Mouse (Mus musculus): ENCODE results near the gene Cmtm5. TPM values are rescaled to one million over a fixed set of nuclear protein-coding genes. Genes with fewer than 3 reads are reported as not detected.

Gene Cmtm5
- polyA plus RNA-seq, 1 experiment, result not detected

DNA sequence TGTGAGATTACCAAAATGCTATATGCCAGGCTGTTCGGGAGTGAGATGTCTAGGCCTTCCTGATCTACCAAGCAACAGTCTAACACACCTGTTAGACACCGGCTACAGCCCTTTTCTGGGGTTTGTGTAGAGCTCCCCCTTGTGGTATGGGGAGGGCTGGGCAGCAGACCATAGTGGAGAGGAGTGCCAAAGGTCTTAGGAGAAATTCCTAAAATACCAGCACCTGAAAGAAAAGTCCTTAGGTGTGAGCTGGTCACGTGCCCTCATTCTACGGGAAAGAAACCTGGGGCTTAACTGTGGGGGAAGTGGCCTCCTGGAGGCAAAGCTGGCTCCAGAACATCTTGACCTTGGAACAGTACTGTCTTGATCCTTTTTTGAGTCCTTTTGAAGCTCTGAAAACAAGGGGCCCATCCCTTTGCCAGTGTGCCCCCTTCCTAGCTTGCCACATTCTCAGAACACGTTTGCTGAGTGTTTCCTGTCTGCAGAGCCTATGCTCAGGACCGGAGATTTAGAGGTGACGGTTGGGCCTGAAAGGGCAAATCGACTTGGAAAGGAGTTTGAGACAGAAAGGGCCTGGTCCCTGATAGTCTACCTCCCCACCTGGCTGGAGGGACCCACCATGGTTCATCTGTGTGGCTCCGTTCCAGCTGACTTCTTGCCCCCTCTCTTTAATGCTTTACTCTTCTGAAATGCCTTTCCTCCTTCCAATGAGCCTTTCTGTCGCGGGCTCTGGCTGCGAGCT lies 3.5 kb downstream of the Cmtm5 start:
- TF ChIP-seq POLR2AphosphoS2 (IDR thresholded peaks at IDR 0.05; ENCODE audit: insufficient read length, low read depth) (no peak), MYOG (IDR thresholded peaks at IDR 0.05; ENCODE audit: control insufficient read depth in 1 of 3, insufficient read depth in 1 of 3, insufficient read length in 2 of 3, low read depth in 2 of 3) (no peak), REST (IDR thresholded peaks at IDR 0.05; ENCODE audit: insufficient read depth, insufficient read length) (no peak), MYOD1 (IDR thresholded peaks at IDR 0.05; ENCODE audit: control insufficient read depth in 1 of 3, insufficient read length in 2 of 3, low read depth in 2 of 3) (no peak), POLR2A (IDR thresholded peaks at IDR 0.05; ENCODE audit: insufficient read length, low read depth) (no peak), E2F4 (IDR thresholded peaks at IDR 0.05; ENCODE audit: insufficient read depth) (no peak), TCF3 (IDR thresholded peaks at IDR 0.05; ENCODE audit: insufficient read length, low read depth) (no peak), MAX (IDR thresholded peaks at IDR 0.05; ENCODE audit: low read depth) (no peak)
- no peak overlapping the region for H3ac ChIP-seq (ENCODE audit: control insufficient read depth, insufficient read length)
- H3K4me2 ChIP-seq (ENCODE audit: low read depth), result no peak overlapping the region
- H3K79me2 ChIP-seq (ENCODE audit: control insufficient read depth, insufficient read depth), result no peaks in the 10 kb centered on the region
- H3K27me3 ChIP-seq (ENCODE audit: control insufficient read depth, insufficient read depth, insufficient read length), result peaks cover 22% of the 10 kb centered on the region
- no peak overlapping the region for H3K4me3 ChIP-seq
- no peaks in the 10 kb centered on the region for H3K36me3 ChIP-seq (ENCODE audit: control insufficient read depth, insufficient read depth)

DNA sequence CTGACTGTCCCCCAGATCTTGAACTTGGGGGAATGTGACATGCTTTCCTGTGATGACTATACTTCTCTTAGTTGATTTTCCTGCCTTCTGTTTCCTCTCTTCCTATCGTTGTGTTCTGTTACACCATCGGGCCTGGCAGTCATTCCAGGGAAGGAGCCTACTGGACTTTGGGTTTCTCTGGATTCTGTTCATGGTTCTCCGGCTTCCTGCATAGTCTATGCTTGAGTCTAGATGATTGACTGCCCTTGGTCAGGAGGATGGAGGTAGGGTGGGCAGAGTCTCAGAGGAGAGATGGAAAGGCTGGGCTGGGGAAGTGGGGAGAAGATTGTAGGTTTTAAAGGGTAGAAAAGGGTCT lies 4.1 kb downstream of the Cmtm5 start:
- Histone ChIP-seq H3K36me3 (ENCODE audit: control insufficient read depth, insufficient read depth) (no peaks in the 10 kb centered on the region), H3K4me3 (no peak overlapping the region), H3ac (ENCODE audit: control insufficient read depth, insufficient read length) (no peak overlapping the region), H3K27me3 (ENCODE audit: control insufficient read depth, insufficient read depth, insufficient read length) (peaks cover 17% of the 10 kb centered on the region), H3K79me2 (ENCODE audit: control insufficient read depth, insufficient read depth) (no peaks in the 10 kb centered on the region), H3K4me2 (ENCODE audit: low read depth) (no peak overlapping the region)
- TF ChIP-seq MAX (IDR thresholded peaks at IDR 0.05; ENCODE audit: low read depth), result no peak
- no peak for TF ChIP-seq TCF3 (IDR thresholded peaks at IDR 0.05; ENCODE audit: insufficient read length, low read depth)
- TF ChIP-seq SRF (IDR thresholded peaks at IDR 0.05; ENCODE audit: control insufficient read depth, insufficient read length, low read depth), result no peak
- no peak for TF ChIP-seq TCF12 (IDR thresholded peaks at IDR 0.05; ENCODE audit: insufficient read depth, poor library complexity, severe bottlenecking)
- TF ChIP-seq E2F4 (IDR thresholded peaks at IDR 0.05; ENCODE audit: insufficient read depth), result no peak
- TF ChIP-seq MYOD1 (IDR thresholded peaks at IDR 0.05; ENCODE audit: control insufficient read depth in 1 of 3, insufficient read length in 2 of 3, low read depth in 2 of 3), result no peak
- TF ChIP-seq USF1 (IDR thresholded peaks at IDR 0.05; ENCODE audit: low read depth), result no peak
- no peak for TF ChIP-seq CEBPB (IDR thresholded peaks at IDR 0.05; ENCODE audit: insufficient read depth, poor library complexity, severe bottlenecking)

DNA sequence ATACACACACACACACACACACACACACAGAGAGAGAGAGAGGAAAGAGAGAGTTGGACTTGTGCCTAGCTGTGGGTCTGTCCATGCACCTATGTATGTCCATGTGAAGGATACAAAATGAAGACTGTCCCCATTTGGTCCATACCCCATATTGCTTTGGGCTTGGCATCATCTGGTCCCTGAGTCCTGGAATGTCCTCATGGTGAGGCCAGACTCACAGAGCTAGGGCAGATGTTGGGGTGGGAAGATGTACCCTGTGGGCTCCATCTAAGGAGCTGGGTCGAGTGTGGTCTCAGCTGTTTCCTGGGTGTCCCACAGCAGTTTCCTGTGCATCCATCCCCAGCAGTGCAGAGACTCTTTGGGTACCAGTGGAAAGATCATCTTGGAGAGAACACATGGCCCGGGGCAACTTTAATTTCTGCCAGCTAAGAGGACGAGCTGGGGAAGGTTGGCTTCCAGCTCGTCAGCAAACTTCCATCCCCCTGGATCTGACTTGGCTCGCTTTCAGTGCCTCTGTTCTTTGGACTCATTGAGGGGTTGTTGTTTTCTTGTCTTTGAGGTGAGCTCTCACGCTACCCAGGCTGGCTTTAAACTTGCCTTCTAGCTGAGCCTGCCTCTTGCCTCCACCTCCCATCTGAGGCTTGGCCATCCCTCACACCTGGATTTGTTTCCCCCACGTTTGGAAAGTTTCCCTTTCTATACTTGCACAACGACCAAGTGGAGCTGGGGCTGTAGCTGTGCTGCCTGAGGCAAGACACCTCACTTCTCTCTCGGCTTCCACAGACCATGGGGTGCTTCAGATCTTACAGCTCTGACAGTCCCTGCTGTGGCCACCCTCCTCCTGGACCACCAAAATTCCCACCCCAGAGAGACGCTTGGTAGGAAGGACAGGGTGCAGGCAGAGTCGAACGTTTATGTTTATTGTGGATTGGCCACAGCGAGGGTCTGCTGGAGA lies 5.2 kb downstream of the Cmtm5 start:
- Histone ChIP-seq H3K79me2 (ENCODE audit: control insufficient read depth, insufficient read depth) (no peaks in the 10 kb centered on the region), H3K4me3 (no peak overlapping the region), H3K4me2 (ENCODE audit: low read depth) (no peak overlapping the region), H3ac (ENCODE audit: control insufficient read depth, insufficient read length) (no peak overlapping the region), H3K27me3 (ENCODE audit: control insufficient read depth, insufficient read depth, insufficient read length) (peaks cover 11% of the 10 kb centered on the region), H3K36me3 (ENCODE audit: control insufficient read depth, insufficient read depth) (no peaks in the 10 kb centered on the region)
- TF ChIP-seq TCF3 (IDR thresholded peaks at IDR 0.05; ENCODE audit: insufficient read length, low read depth) (no peak), E2F4 (IDR thresholded peaks at IDR 0.05; ENCODE audit: insufficient read depth) (no peak), POLR2AphosphoS2 (IDR thresholded peaks at IDR 0.05; ENCODE audit: insufficient read length, low read depth) (no peak), SRF (IDR thresholded peaks at IDR 0.05; ENCODE audit: control insufficient read depth, insufficient read length, low read depth) (no peak), REST (IDR thresholded peaks at IDR 0.05; ENCODE audit: insufficient read depth, insufficient read length) (no peak), TCF12 (IDR thresholded peaks at IDR 0.05; ENCODE audit: insufficient read depth, poor library complexity, severe bottlenecking) (no peak), CEBPB (IDR thresholded peaks at IDR 0.05; ENCODE audit: insufficient read depth, poor library complexity, severe bottlenecking) (no peak)

DNA sequence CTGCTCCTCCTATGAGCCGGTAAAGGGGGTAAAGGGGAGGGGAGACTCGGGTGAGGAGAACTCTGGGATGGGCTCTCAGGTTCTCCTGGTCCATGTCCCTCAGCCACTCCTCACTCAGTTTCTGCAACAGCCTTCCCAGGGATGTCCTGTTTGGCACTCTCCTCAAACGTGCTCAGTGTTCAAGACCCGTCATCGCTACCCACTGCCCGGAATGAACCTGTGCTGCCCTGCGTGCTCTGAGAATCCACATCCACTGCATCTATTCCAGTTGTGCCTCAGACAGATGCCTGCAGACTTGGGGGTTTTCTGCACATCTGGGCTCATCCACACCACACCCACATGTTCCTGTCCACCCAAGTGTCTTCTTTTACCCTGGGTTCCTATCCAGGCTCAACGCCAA lies 6.4 kb downstream of the Cmtm5 start:
- Histone ChIP-seq H3K4me2 (ENCODE audit: low read depth) (no peak overlapping the region), H3ac (ENCODE audit: control insufficient read depth, insufficient read length) (no peak overlapping the region), H3K27me3 (ENCODE audit: control insufficient read depth, insufficient read depth, insufficient read length) (peaks cover 8% of the 10 kb centered on the region), H3K4me3 (no peak overlapping the region), H3K36me3 (ENCODE audit: control insufficient read depth, insufficient read depth) (no peaks in the 10 kb centered on the region), H3K79me2 (ENCODE audit: control insufficient read depth, insufficient read depth) (no peaks in the 10 kb centered on the region)
- TF ChIP-seq POLR2A (IDR thresholded peaks at IDR 0.05; ENCODE audit: insufficient read length, low read depth), result no peak

DNA sequence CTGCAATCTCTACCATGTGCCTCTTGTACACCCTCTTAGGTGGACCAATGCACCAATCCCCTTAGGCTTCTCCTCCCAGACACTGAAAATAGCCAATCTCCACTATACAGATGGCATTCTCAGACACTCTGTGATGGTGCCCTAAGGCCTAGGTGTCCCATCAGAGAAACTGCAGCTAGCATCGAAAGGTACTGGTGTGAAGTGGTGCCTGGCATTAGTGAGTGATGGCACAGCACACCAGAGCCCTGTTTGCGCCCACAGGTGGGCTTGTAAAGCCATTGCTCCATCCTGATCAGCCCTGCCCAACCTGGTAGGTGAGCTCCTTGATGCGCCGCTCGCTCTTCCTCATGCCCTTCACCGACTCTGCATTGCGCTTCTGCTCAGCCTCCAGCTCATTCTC lies 7.9 kb downstream of the Cmtm5 start:
- H3K4me2 ChIP-seq (ENCODE audit: low read depth), result no peak overlapping the region
- no peaks in the 10 kb centered on the region for H3K79me2 ChIP-seq (ENCODE audit: control insufficient read depth, insufficient read depth)
- H3K36me3 ChIP-seq (ENCODE audit: control insufficient read depth, insufficient read depth), result no peaks in the 10 kb centered on the region
- H3K27me3 ChIP-seq (ENCODE audit: control insufficient read depth, insufficient read depth, insufficient read length), result peaks cover 4% of the 10 kb centered on the region
- TF ChIP-seq MAX (IDR thresholded peaks at IDR 0.05; ENCODE audit: low read depth) (no peak), SRF (IDR thresholded peaks at IDR 0.05; ENCODE audit: control insufficient read depth, insufficient read length, low read depth) (no peak), TCF12 (IDR thresholded peaks at IDR 0.05; ENCODE audit: insufficient read depth, poor library complexity, severe bottlenecking) (no peak), REST (IDR thresholded peaks at IDR 0.05; ENCODE audit: insufficient read depth, insufficient read length) (no peak), USF1 (IDR thresholded peaks at IDR 0.05; ENCODE audit: low read depth) (no peak), MYOD1 (IDR thresholded peaks at IDR 0.05; ENCODE audit: control insufficient read depth in 1 of 3, insufficient read length in 2 of 3, low read depth in 2 of 3) (no peak), POLR2AphosphoS2 (IDR thresholded peaks at IDR 0.05; ENCODE audit: insufficient read length, low read depth) (no peak), POLR2A (IDR thresholded peaks at IDR 0.05; ENCODE audit: insufficient read length, low read depth) (no peak), E2F4 (IDR thresholded peaks at IDR 0.05; ENCODE audit: insufficient read depth) (no peak), TCF3 (IDR thresholded peaks at IDR 0.05; ENCODE audit: insufficient read length, low read depth) (no peak), CEBPB (IDR thresholded peaks at IDR 0.05; ENCODE audit: insufficient read depth, poor library complexity, severe bottlenecking) (no peak), MYOG (IDR thresholded peaks at IDR 0.05; ENCODE audit: control insufficient read depth in 1 of 3, insufficient read depth in 1 of 3, insufficient read length in 2 of 3, low read depth in 2 of 3) (no peak)
- H3K4me3 ChIP-seq, result no peak overlapping the region
- no peak overlapping the region for H3ac ChIP-seq (ENCODE audit: control insufficient read depth, insufficient read length)
